Mouse (Mus musculus): ENCODE results near the gene 1700040F15Rik.
"Not testable (repeated sequence)": the region's sequence is repeated elsewhere in the genome, so short reads cannot be mapped to it uniquely, and the experiment has no call there.

The 1700040F15Rik gene

GRCm38 (mm10) chrY:61101947-61102346, at the start of gene 1700040F15Rik:
TSS of gene 1700040F15Rik (plus strand) at chrY:61102247.
- DNase-seq (ENCODE audit: low spot score in 2 of 2) = not testable (repeated sequence)

All from urinary bladder, adult 18-20 months (tissue).